Comparison of ENCODE assay signal across 8 mouse cellular contexts in the genomic region with DNA sequence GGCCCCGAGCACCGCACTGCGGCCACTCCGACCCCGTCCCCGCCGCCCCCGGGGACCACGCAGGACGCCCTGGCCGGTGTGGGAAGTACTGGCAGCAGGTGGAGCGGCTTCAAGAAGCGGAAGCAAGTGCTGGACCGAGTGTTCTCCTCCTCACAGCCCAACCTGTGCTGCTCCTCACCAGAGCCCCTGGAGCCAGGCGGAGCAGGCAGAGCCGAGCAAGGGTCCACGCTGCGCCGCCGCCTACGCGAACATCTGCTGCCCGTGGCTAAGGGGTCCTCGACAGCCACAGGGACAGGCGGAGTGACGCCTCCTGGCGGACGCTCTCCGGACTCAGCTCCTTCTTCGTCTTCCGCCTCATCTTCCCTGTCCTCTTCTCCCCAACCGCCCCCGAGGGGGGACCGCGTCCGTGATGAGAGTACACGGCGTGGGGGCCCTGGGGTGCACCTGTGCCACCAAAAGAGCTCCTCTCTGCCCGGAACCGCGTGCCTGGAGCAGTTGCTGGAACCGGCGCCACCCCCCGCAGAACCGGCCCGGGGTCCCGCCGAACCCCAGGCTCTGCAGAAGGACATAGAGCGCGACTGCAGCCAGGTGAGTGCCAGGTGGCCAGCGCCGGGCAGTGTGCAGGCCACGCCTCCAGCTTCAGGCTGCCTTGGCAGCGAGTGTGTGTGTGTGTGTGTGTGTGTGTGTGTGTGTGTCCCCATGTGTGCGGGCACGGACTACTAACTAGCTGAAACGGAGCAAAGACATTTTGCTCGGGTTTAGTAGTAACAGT. TPM values are rescaled to one million over a fixed set of nuclear protein-coding genes. Genes with fewer than 3 reads are reported as not detected.
DNase-seq lines count a peak whose midpoint lies in the region; ATAC-seq and TF ChIP-seq lines count a peak whose summit lies in the region.

No protein-coding gene starts in this region.

- peak; percentile 59 for DNase-seq in G1E (ENCODE audit: low spot score)
- peak; percentile 86 for DNase-seq in cerebellum, adult 11-12 months
- DNase-seq in heart, postnatal 4 days, result peak; percentile 45
- peak; percentile 23 to 52 for DNase-seq in layer of hippocampus, adult 2 months (ENCODE audit: low spot score in 2 of 2)
- DNase-seq in lung, adult 2 months, result peak; percentile 25
- DNase-seq in thymus, postnatal 4 days, result peak; percentile 43

- H3K4me1 ChIP-seq in G1E (ENCODE audit: insufficient read depth, low read depth, low read length), result peaks cover 17% of the 10 kb centered on the region
- H3K4me1 ChIP-seq in forebrain, embryonic 15.5 days, result peaks cover 8% of the 10 kb centered on the region
- peaks cover 5% of the 10 kb centered on the region; the same call in 1 of the 2 replicates for H3K4me1 ChIP-seq in lung, adult 2 months (ENCODE audit: control insufficient read depth, insufficient read depth, low read length)
- H3K4me1 ChIP-seq in neural tube, embryonic 13.5 days (replicated peaks), result peaks cover 13% of the 10 kb centered on the region

- H3K4me3 ChIP-seq in G1E (ENCODE audit: low read depth, low read length), result peak overlapping the region; percentile 72
- H3K4me3 ChIP-seq in forebrain, embryonic 15.5 days, result peak overlapping the region; percentile 67
- peak overlapping the region; percentile 61 for H3K4me3 ChIP-seq in layer of hippocampus, adult 2 months
- H3K4me3 ChIP-seq in lung, adult 2 months (replicated peaks; ENCODE audit: extremely low read depth, low read depth, low read length), result peak overlapping the region; percentile 66
- peak overlapping the region; percentile 69 for H3K4me3 ChIP-seq in neural tube, embryonic 13.5 days

- WGBS in forebrain, embryonic 15.5 days, result 1% methylated on average over 58 of the region's 58 CpGs
- WGBS in lung, adult 2 months, result 2% methylated on average over 58 of the region's 58 CpGs
- 2% methylated on average over 58 of the region's 58 CpGs for WGBS in neural tube, embryonic 13.5 days

- ATAC-seq in G1E (ENCODE audit: extremely low read depth, insufficient number of reproducible peaks, low FRiP score, poor library complexity, severe bottlenecking), result peak; percentile 35; the same call in 1 of the 2 replicates
- ATAC-seq in forebrain, embryonic 15.5 days (replicated peaks), result peak; percentile 93
- ATAC-seq in neural tube, embryonic 13.5 days (ENCODE audit: low read depth), result peak; percentile 94

- H3K9me3 ChIP-seq in G1E (replicated peaks), result no peaks in the 10 kb centered on the region
- no peaks in the 10 kb centered on the region for H3K9me3 ChIP-seq in forebrain, embryonic 15.5 days
- H3K9me3 ChIP-seq in neural tube, embryonic 13.5 days, result no peaks in the 10 kb centered on the region

- TF ChIP-seq CTCF in G1E (IDR thresholded peaks at IDR 0.05; ENCODE audit: low read depth, low read length), result no peak
- peak; percentile 72 for TF ChIP-seq CTCF in layer of hippocampus, adult 2 months (conservative IDR thresholded peaks at IDR 0.05)
- 0 out of 2 replicates have a peak, but pooled peaks have one; percentile 13 for TF ChIP-seq CTCF in lung, adult 2 months (IDR thresholded peaks at IDR 0.05; ENCODE audit: insufficient read depth, low read length)

- H3K36me3 ChIP-seq in G1E (replicated peaks), result no peaks in the 10 kb centered on the region
- H3K36me3 ChIP-seq in forebrain, embryonic 15.5 days, result no peaks in the 10 kb centered on the region
- H3K36me3 ChIP-seq in neural tube, embryonic 13.5 days, result no peaks in the 10 kb centered on the region

- H3K9ac ChIP-seq in forebrain, embryonic 15.5 days (replicated peaks), result peak overlapping the region; percentile 71
- peak overlapping the region; percentile 78 for H3K9ac ChIP-seq in neural tube, embryonic 13.5 days

- peak overlapping the region; percentile 98 for H3K4me2 ChIP-seq in forebrain, embryonic 15.5 days (replicated peaks)
- H3K4me2 ChIP-seq in neural tube, embryonic 13.5 days, result peak overlapping the region; percentile 92

- no peak for TF ChIP-seq POLR2A in lung, adult 2 months (IDR thresholded peaks at IDR 0.05; ENCODE audit: borderline replicate concordance, extremely low read depth, low read depth, low read length)

- peaks cover 18% of the 10 kb centered on the region for H3K27me3 ChIP-seq in G1E (ENCODE audit: insufficient read depth, low read length)
- peaks cover 13% of the 10 kb centered on the region for H3K27me3 ChIP-seq in forebrain, embryonic 15.5 days
- H3K27me3 ChIP-seq in neural tube, embryonic 13.5 days, result peaks cover 42% of the 10 kb centered on the region

- no peak overlapping the region for H3K27ac ChIP-seq in forebrain, embryonic 15.5 days (replicated peaks)
- peak overlapping the region; percentile 98 for H3K27ac ChIP-seq in layer of hippocampus, adult 2 months
- H3K27ac ChIP-seq in neural tube, embryonic 13.5 days (replicated peaks), result no peak overlapping the region

RNA-seq across cellular contexts. Expression of a gene that starts 0.5 kb away (rescaled TPM):
- total RNA-seq in G1E (2014; fragmentation: Nextera tagmentation) (16.7 and 21.0 TPM in 2 replicates), G1E (2017) (14.8 and 15.6 TPM in 2 replicates)
- 1.4 and 1.7 TPM in 2 replicates for polyA plus RNA-seq in G1E (2012)
- polyA plus RNA-seq in forebrain, embryonic 15.5 days (2015; fragmentation: Nextera tagmentation; extraction: Ambion mirVana), result 4.4 and 5.1 TPM in 2 replicates
- 1 to 10 TPM; 1.1 to 2.1 TPM for total RNA-seq in heart, postnatal 4 days (2021)
- total RNA-seq in layer of hippocampus, adult 2 months (2021), result 10 to 100 TPM; 56.1 to 62.0 TPM
- 1.7 and 3.0 TPM in 2 replicates for polyA plus RNA-seq in lung, adult 2 months (2012; rRNA removed)
- 1.1 TPM in 2 replicates for polyA plus RNA-seq in neural tube, embryonic 13.5 days (2015; fragmentation: Nextera tagmentation; extraction: Ambion mirVana)

Comparison
In these comparisons a context has a peak if more than half of its experiments do, and no peak if none do; other contexts are left out.
1. ATAC-seq: peak in every context shown above with its lines; median percentile 94 in neural tube, embryonic 13.5 days; 93 in forebrain, embryonic 15.5 days; 35 in G1E.
2. DNase-seq: peak in every context shown above with its lines; median percentile 86 in cerebellum, adult 11-12 months; 59 in G1E; 45 in heart, postnatal 4 days; 43 in thymus, postnatal 4 days; 38 in layer of hippocampus, adult 2 months; 25 in lung, adult 2 months.